Mouse (Mus musculus) heart, embryonic 13.5 days (tissue): ENCODE measurements around the gene Hsd17b12. TPM values are rescaled to one million over a fixed set of nuclear protein-coding genes. Genes with fewer than 3 reads are reported as not detected.

ENCODE experiments used
- ATAC-seq: fragments of 200-750 bp; cut with Nextera tagmentation; 2 replicates; pipeline ENCODE4 v1.8.0; 2017; ENCODE audit warnings: moderate TSS enrichment; ENCODE audit not compliant: insufficient number of reproducible peaks, low FRiP score, low TSS enrichment; ENCODE audit errors: extremely low read depth
- H3K27ac ChIP-seq: fragments of 300-500 bp; sonication (generic); replicated peaks from 2 replicates; pipeline ENCODE4 v1.5.1; 2015; ENCODE audit warnings: moderate library complexity, mild to moderate bottlenecking, inconsistent platforms
- H3K27me3 ChIP-seq: fragments of 300-500 bp; sonication (generic); replicated peaks from 2 replicates; pipeline ENCODE4 v1.6.1; 2015; ENCODE audit warnings: mild to moderate bottlenecking, inconsistent platforms
- H3K36me3 ChIP-seq: fragments of 300-500 bp; sonication (generic); 2 replicates; pipeline ENCODE4 v1.6.1; 2015; ENCODE audit warnings: mild to moderate bottlenecking, inconsistent platforms
- H3K4me1 ChIP-seq: fragments of 300-500 bp; sonication (generic); 2 replicates; pipeline ENCODE4 v1.6.1; 2015; ENCODE audit warnings: inconsistent platforms
- H3K4me2 ChIP-seq: fragments of 300-500 bp; sonication (generic); 2 replicates; pipeline ENCODE4 v1.6.1; 2015; ENCODE audit warnings: inconsistent platforms, mild to moderate bottlenecking, moderate library complexity
- H3K4me3 ChIP-seq: fragments of 300-500 bp; sonication (generic); 2 replicates; pipeline ENCODE4 v1.5.1; 2015; ENCODE audit warnings: moderate library complexity, mild to moderate bottlenecking, inconsistent platforms
- H3K9ac ChIP-seq: fragments of 300-500 bp; sonication (generic); 2 replicates; pipeline ENCODE4 v1.6.1; 2015; ENCODE audit warnings: inconsistent platforms, mild to moderate bottlenecking, moderate library complexity
- H3K9me3 ChIP-seq: fragments of 300-500 bp; sonication (generic); 2 replicates; pipeline ENCODE4 v1.6.1; 2016; ENCODE audit warnings: inconsistent platforms
- WGBS: fragments of 180-500 bp; shearing (Covaris S2); methylation state at CpG from one replicate; pipeline ENCODE4 v1.1.7; 2015; ENCODE audit warnings: mixed read lengths; 5-methylcytosine and 5-hydroxymethylcytosine counted together
- polyA plus RNA-seq: library from polyadenylated mRNA; unstranded; fragments of >200 nt; fragmentation: Nextera tagmentation; extraction: Ambion mirVana; gene quantifications from 2 replicates; pipeline ENCODE4 v1.2.1, GENCODE M21; 2015

Hsd17b12 gene
- polyA plus RNA-seq, 1 experiment from 2014 or later, result 66.7 TPM

DNA sequence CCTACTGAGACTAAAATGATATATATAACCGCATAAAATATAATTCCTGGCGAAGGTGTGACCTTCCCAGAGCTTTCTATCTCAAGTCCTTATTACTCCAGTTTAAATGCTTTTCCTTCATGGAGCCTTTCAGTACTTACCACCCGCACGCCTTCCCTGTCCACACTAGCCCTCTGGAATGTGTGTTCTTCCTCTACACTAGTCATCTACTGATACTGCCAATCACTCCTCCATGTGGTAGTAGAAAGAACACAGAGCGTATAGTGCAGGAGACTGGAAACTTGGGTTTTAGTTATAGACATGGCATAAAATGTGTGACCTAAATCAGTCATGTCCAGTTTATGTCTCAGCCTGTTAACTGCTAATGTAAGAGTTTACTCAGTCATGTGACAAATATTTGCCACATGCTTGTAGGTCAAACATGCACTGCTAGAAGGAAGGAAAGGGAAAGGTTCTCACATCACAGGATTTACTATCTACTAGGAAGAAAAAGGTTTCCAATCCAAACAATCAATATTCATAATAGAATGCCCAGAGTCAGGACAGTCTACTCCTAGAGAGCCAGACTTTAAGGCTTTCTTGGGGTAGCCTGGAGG, 91.1 kb downstream of the Hsd17b12 start:
- H3K36me3 ChIP-seq, result 0 out of 2 replicates have a peak, but pooled peaks cover 7% of the 10 kb centered on the region
- H3K4me3 ChIP-seq, result no peak overlapping the region
- 0 out of 2 replicates have a peak, but pooled peaks cover 5% of the 10 kb centered on the region for H3K9me3 ChIP-seq
- no peak for ATAC-seq
- H3K27ac ChIP-seq, result 0 out of 2 replicates have a peak overlapping the region, but pooled peaks have one; percentile 1
- 47% methylated on average over 5 of the region's 5 CpGs for WGBS
- H3K9ac ChIP-seq, result no peak overlapping the region
- H3K4me2 ChIP-seq, result no peak overlapping the region
- peaks cover 9% of the 10 kb centered on the region for H3K4me1 ChIP-seq
- H3K27me3 ChIP-seq, result no peaks in the 10 kb centered on the region

DNA sequence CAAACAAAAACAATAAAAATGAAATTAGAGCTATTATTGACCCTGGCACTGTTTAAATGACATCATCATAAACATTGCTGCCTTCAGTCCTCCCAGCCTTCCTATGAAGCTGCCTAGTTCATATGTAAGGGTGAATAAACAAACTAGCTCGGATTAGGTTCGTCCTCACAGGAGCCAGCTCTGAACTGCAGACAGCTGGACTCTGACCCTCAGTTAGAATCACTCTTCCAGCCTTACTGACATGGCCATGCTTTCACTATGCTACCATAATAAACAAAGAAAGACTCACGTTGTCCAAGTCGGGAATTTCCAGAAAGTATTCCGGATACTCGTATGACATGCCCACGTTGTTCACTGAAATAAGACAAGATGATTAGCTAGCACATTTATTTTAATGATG, 91.6 kb downstream of the Hsd17b12 start:
- Histone ChIP-seq H3K9me3 (0 out of 2 replicates have a peak, but pooled peaks cover 5% of the 10 kb centered on the region), H3K4me3 (no peak overlapping the region), H3K27me3 (no peaks in the 10 kb centered on the region), H3K9ac (no peak overlapping the region), H3K36me3 (0 out of 2 replicates have a peak, but pooled peaks cover 7% of the 10 kb centered on the region), H3K27ac (no peak overlapping the region), H3K4me1 (peaks cover 9% of the 10 kb centered on the region), H3K4me2 (no peak overlapping the region)
- 71% methylated on average over 7 of the region's 7 CpGs for WGBS
- ATAC-seq, result no peak

DNA sequence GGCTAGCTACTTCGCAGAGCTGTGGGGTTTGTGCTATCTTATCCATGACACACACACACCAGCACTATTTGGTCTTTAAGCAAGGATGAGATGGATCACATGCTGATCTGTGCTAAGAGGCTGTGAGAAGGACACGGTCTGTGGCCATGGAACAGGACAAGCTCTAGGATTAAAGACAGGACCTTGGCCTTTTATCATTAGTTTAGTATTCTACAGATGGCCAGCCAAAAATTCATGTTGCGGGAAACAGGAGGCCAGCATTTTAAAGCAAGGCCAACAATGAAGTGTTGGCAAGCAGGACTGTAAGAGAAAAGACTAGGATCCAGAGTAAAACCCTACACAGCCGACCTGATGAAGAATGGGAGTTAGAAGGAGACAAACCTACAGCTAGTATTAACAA, 95.0 kb downstream of the Hsd17b12 start:
- peaks cover 14% of the 10 kb centered on the region for H3K4me1 ChIP-seq
- no peaks in the 10 kb centered on the region for H3K27me3 ChIP-seq
- no peak overlapping the region for H3K9ac ChIP-seq
- ATAC-seq, result no peak
- H3K4me2 ChIP-seq, result no peak overlapping the region
- H3K9me3 ChIP-seq, result no peaks in the 10 kb centered on the region
- no peak overlapping the region for H3K27ac ChIP-seq
- no peaks in the 10 kb centered on the region for H3K36me3 ChIP-seq
- no peak overlapping the region for H3K4me3 ChIP-seq
- WGBS, result 80% methylated on average over 4 of the region's 4 CpGs

DNA sequence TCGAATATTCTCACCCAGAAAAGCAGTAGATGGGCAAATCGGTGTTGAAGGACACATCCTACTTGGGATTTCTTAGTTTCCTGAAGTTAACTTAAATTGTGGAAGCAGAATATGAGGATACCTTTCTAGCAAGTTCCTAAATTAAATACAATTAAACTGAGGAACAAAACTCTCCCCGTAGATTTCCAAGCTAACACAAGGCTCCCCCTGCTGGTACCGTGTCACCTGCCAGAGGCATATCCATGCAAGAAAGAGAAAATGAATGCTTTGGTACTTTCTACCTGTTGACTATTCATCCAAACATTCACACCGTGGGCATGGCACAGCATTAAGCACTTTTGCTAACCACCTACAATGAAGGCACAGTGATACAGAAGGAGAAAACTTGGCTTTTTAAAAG, 98.3 kb downstream of the Hsd17b12 start:
- Histone ChIP-seq H3K27ac (no peak overlapping the region), H3K9me3 (no peaks in the 10 kb centered on the region), H3K9ac (no peak overlapping the region), H3K4me2 (no peak overlapping the region), H3K36me3 (no peaks in the 10 kb centered on the region), H3K4me1 (0 out of 2 replicates have a peak, but pooled peaks cover 6% of the 10 kb centered on the region), H3K4me3 (no peak overlapping the region), H3K27me3 (no peaks in the 10 kb centered on the region)
- 72% methylated on average over 5 of the region's 5 CpGs for WGBS
- ATAC-seq, result no peak

DNA sequence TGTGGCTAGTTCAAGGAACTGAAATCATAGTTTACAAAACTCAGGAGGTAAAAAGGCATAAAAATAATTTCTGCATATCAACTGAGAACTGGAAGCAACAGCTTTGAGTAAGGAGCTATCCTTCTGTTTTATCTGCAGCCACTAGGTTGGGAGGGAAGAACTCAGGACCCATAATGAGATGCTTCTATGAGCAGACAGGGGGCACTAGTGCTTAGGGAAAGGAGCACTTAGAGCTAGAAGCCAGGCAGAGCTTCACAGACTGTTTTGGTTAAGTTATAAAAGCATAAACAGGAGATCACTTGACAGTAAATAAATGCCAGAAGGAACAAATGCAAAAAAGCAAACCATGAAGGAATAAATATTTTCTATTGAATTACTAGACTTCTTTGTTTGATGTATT, 103.0 kb downstream of the Hsd17b12 start:
- Histone ChIP-seq H3K4me2 (no peak overlapping the region), H3K4me3 (no peak overlapping the region), H3K9ac (no peak overlapping the region), H3K27me3 (no peaks in the 10 kb centered on the region), H3K36me3 (no peaks in the 10 kb centered on the region), H3K27ac (no peak overlapping the region), H3K9me3 (no peaks in the 10 kb centered on the region), H3K4me1 (peaks cover 9% of the 10 kb centered on the region; the same call in 1 of the 2 replicates)
- ATAC-seq, result no peak

DNA sequence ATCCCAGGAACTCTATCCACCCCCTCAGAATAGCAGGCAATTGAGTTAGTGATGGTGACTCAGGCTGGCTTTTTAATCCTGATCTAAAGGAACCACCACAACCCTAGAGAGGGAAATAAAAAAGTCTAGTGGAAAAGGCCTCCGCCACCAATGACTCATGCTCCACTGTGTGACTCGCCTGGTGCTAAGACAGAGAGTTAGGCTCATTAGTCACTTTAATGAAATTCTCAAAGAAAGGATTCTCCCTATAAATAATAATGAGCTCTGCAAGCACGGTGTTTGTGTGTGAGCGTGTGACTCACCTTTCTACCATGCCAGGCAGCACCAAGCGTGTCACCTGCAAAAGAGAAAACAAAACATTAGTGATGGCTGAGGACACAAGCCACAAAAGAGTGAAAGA, 105.8 kb downstream of the Hsd17b12 start:
- H3K9me3 ChIP-seq, result no peaks in the 10 kb centered on the region
- H3K9ac ChIP-seq, result no peak overlapping the region
- ATAC-seq, result no peak
- no peaks in the 10 kb centered on the region for H3K27me3 ChIP-seq
- no peaks in the 10 kb centered on the region for H3K36me3 ChIP-seq
- WGBS, result 92% methylated on average over 5 of the region's 5 CpGs
- H3K4me3 ChIP-seq, result no peak overlapping the region
- no peak overlapping the region for H3K4me2 ChIP-seq
- H3K27ac ChIP-seq, result no peak overlapping the region
- peaks cover 26% of the 10 kb centered on the region for H3K4me1 ChIP-seq

DNA sequence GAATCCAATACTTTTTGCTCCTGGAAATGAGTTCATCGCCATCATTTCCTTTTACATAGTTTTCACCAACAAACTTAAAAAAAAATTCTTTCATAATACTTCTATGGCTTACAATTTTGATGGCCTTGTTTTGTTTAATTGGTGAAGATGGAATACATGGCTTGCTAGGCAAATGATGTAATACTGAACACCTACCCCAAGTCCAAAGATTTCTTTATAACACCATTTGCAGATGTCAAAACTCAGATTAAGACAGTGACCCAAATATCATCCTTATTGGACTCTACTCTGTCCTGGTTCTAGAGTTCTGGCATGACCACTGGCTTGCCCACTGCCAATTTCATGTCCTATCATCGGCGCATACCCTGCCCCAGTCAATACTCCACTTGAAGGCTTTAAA, 106.9 kb downstream of the Hsd17b12 start:
- H3K9me3 ChIP-seq, result no peaks in the 10 kb centered on the region
- H3K27ac ChIP-seq, result no peak overlapping the region
- H3K4me1 ChIP-seq, result peaks cover 33% of the 10 kb centered on the region
- 91% methylated on average over 3 of the region's 3 CpGs for WGBS
- H3K9ac ChIP-seq, result no peak overlapping the region
- H3K4me2 ChIP-seq, result no peak overlapping the region
- H3K36me3 ChIP-seq, result no peaks in the 10 kb centered on the region
- ATAC-seq, result no peak
- no peaks in the 10 kb centered on the region for H3K27me3 ChIP-seq
- H3K4me3 ChIP-seq, result no peak overlapping the region

DNA sequence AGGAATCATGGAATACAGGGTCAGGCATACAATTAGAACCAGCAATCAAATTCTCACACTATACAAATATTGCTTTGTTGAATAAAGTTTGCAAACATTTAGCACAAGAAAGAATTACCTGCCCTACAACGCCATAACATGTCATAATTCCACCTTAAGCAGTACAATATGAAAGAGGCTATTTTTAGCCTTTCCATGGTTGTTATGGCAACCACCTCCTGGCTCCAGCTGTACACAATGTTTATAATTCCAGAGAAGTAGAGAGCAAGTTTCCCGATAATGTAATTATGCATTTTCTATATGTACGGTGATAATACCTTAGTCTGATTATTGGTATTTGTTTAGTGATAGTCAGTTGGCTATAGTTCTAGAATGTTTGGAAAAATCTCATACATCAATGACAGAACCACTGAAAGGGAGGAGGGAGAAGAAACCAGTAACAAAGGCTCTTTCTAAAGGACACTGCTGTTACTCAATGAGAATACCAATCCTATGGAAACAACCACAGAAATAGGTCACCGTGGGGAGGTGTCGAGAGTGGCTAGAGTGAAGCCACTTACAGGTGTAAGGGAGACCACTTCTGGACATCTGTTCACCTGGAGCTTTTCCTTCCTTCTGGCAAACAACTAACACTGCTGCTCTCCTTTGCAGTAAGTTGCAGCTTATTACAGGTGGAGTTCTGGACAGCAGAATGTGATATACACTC, 108.1 kb downstream of the Hsd17b12 start:
- H3K36me3 ChIP-seq, result no peaks in the 10 kb centered on the region
- no peaks in the 10 kb centered on the region for H3K9me3 ChIP-seq
- no peak overlapping the region for H3K4me2 ChIP-seq
- ATAC-seq, result no peak
- peaks cover 46% of the 10 kb centered on the region for H3K4me1 ChIP-seq
- H3K27ac ChIP-seq, result no peak overlapping the region
- no peak overlapping the region for H3K4me3 ChIP-seq
- WGBS, result 67% methylated on average over 5 of the region's 5 CpGs
- H3K9ac ChIP-seq, result no peak overlapping the region
- H3K27me3 ChIP-seq, result no peaks in the 10 kb centered on the region

DNA sequence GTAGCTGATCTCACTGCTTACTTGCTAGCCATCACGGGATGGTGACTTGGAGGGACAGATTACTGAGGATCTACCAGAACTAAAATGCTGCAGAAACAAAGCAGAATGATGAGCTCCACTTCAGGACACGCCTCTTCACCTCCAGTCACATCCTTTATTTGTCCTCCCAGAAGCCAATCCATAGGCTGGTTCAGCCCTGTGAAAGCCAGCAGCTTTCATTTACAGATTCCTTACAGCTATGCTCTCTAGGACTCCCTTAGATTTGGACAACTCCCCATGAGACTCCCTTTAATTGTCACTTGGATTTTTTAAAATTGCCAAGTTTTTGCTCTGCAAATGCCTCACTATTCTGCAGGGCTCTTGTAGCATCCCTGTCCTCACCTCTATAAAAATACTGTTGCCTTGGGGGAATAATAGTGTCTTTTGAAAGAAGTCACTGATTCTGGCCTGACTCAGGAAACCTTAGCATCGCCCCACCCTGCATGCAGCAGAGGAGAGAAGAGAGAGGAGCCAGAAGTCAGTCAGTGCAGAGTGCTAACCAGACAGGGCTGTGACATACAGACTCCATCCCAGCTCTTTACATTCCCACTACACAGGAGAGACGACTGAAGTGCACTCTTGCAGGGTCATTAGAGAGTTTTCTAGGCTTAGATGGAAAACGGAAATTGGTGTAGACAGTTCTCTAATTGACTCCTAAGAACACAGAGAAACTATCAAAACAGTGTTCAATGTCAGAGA, 108.9 kb downstream of the Hsd17b12 start:
- 72% methylated on average over 5 of the region's 5 CpGs for WGBS
- no peak for ATAC-seq
- Histone ChIP-seq H3K4me1 (peaks cover 52% of the 10 kb centered on the region), H3K4me3 (no peak overlapping the region), H3K9me3 (no peaks in the 10 kb centered on the region), H3K9ac (no peak overlapping the region), H3K4me2 (no peak overlapping the region), H3K36me3 (no peaks in the 10 kb centered on the region), H3K27ac (no peak overlapping the region), H3K27me3 (no peaks in the 10 kb centered on the region)

DNA sequence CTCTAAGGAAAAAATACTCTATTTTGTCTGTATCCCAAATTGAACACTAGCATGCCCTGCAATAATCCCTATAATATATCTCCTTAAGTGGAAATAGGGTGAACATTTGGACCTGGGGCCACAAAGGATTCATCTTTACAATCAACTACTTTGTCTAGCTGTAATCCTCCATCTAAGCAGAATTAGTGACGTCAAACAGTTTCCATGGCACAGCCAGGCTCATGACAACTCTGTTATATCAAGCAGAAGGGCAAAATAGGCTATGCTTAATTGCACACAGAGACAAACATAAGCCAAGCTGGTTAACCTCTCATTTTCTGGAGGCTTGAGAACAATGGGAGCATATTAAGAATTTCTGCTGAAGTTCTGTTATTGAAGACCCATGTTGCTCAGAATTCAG, 109.5 kb downstream of the Hsd17b12 start:
- Histone ChIP-seq H3K9ac (no peak overlapping the region), H3K27ac (no peak overlapping the region), H3K27me3 (no peaks in the 10 kb centered on the region), H3K36me3 (no peaks in the 10 kb centered on the region), H3K9me3 (no peaks in the 10 kb centered on the region), H3K4me2 (no peak overlapping the region), H3K4me1 (peaks cover 55% of the 10 kb centered on the region), H3K4me3 (no peak overlapping the region)
- 65% methylated on average over 1 of the region's 1 CpGs for WGBS
- ATAC-seq, result no peak

DNA sequence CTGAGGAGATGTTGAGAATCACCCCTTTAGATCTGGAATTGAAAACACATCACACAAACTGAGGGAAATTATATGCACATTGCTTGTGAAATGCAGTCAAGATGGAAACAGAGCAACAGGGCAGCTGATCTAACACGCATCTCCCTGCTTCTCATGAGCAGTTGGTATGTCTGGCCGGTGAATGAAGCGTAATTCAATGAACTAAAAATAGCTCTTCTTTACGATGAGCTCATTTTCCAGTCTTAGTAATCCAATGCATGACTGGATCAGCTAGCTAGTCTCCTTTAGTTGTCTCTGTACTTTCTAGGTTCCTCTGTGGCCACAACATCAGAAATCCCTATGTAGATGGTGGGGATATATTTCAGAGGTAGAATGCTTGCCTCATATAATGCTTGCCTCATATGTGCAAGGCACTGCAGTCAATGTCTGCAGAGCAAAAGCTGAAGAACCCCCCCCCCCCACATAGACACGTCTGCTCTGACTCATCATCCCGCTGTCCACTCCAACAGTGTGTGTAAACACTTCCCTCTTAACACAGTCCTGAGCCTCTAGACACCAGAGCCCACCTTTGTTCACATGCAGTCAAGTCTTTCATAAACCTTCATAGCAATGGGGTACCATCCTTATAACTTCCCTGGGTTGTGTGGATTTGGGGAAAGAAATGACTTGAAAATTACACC, 112.2 kb downstream of the Hsd17b12 start:
- Histone ChIP-seq H3K27ac (peak overlapping the region; percentile 79), H3K27me3 (no peaks in the 10 kb centered on the region), H3K9ac (peak overlapping the region; percentile 53), H3K9me3 (no peaks in the 10 kb centered on the region), H3K4me2 (peak overlapping the region; percentile 55), H3K4me3 (0 out of 2 replicates have a peak overlapping the region, but pooled peaks have one; percentile 0), H3K4me1 (peaks cover 55% of the 10 kb centered on the region), H3K36me3 (0 out of 2 replicates have a peak, but pooled peaks cover 4% of the 10 kb centered on the region)
- WGBS, result 21% methylated on average over 6 of the region's 6 CpGs
- ATAC-seq, result no peak
